Mouse (Mus musculus) C2C12 (cell line): ENCODE measurements around the gene Fgf23.

Experiments used
- CEBPB ChIP-seq: IDR thresholded peaks from one replicate; pipeline ENCODE4 v1.6.1; 2011; ENCODE audit warnings: low read depth, mild to moderate bottlenecking, control low read depth, moderate library complexity
- CTCF ChIP-seq: IDR thresholded peaks from one replicate; pipeline ENCODE4 v1.5.1; 2011; ENCODE audit not compliant: control insufficient read depth, insufficient read depth, insufficient read length
- FOSL1 ChIP-seq: IDR thresholded peaks from one replicate; pipeline ENCODE4 v1.8.0; 2011; ENCODE audit warnings: mild to moderate bottlenecking, low read length; ENCODE audit not compliant: poor library complexity, insufficient read depth, severe bottlenecking
- MAX ChIP-seq: IDR thresholded peaks from one replicate; pipeline ENCODE4 v1.6.1; 2011; ENCODE audit warnings: mild to moderate bottlenecking, control low read depth
- MYOD1 ChIP-seq: IDR thresholded peaks from one replicate; pipeline ENCODE4 v1.6.1; 2011; ENCODE audit warnings: low read depth; ENCODE audit not compliant: control insufficient read depth, insufficient read length
- MYOG ChIP-seq: IDR thresholded peaks from one replicate; pipeline ENCODE4 v1.6.1; 2011; ENCODE audit not compliant: control insufficient read depth, insufficient read length; ENCODE audit errors: extremely low read depth

DNA sequence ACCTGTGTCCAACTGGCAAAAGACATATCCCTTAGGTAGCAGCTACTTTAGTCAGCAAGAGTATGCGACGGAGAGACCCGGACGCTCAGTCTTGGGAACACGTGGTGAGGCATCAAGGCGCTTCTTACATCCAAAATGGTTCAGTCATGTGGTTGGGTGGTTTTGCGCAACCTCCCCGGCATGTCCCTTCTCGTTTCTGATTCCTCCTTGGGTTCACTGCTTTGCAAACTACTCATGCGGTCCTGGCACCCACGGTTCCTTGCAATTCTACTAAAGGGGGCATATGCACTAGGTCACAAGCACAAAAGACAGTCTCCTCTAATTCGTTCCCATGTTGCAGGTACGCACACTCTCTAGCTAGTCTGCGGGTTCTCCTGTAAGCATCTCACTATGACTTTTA lies 57.0 kb downstream of the Fgf23 start:
- TF ChIP-seq CTCF: no peak
- no peak for TF ChIP-seq FOSL1
- TF ChIP-seq MYOD1: no peak
- no peak for TF ChIP-seq MYOG
- no peak for TF ChIP-seq CEBPB
- TF ChIP-seq MAX: no peak
